Mouse (Mus musculus): ENCODE data around the gene Ugt2a2. TPM values are rescaled to one million over a fixed set of nuclear protein-coding genes. Genes with fewer than 3 reads are reported as not detected.
"Not testable (repeated sequence)": the region's sequence is repeated elsewhere in the genome, so short reads cannot be mapped to it uniquely, and the experiment has no call there.

The Ugt2a2 gene
- not detected in 2 replicates for polyA plus RNA-seq (2012)

- no peak for TF ChIP-seq GATA1 (IDR thresholded peaks at IDR 0.05; ENCODE audit: low read length)
These were observed at the start of gene Ugt2a2 for GRCm38 (mm10) chr5:87482160-87482559. Gene Ugt2a2 (minus strand): TSS chr5:87482260.

GRCm38 (mm10) chr5:87505776-87506458 is 23.9 kb upstream of the Ugt2a2 start:
- TF ChIP-seq GATA1 (IDR thresholded peaks at IDR 0.05; ENCODE audit: low read length), result no peak

GRCm38 (mm10) chr5:87502687-87503086 is 20.6 kb upstream of the Ugt2a2 start:
- TF ChIP-seq GATA1 (IDR thresholded peaks at IDR 0.05; ENCODE audit: low read length), result no peak

- TF ChIP-seq GATA1 (IDR thresholded peaks at IDR 0.05; ENCODE audit: low read length), result no peak
These were observed 17.3 kb upstream of the Ugt2a2 start for GRCm38 (mm10) chr5:87499341-87499740.

- no peak for TF ChIP-seq GATA1 (IDR thresholded peaks at IDR 0.05; ENCODE audit: low read length)
These were observed 16.9 kb upstream of the Ugt2a2 start for GRCm38 (mm10) chr5:87498936-87499335.

- no peak for TF ChIP-seq GATA1 (IDR thresholded peaks at IDR 0.05; ENCODE audit: low read length)
These were observed 8.7 kb upstream of the Ugt2a2 start, which contains the start of gene Ugt2a1 for GRCm38 (mm10) chr5:87490771-87491170. Gene Ugt2a1 (minus strand): TSS chr5:87490871.

- TF ChIP-seq GATA1 (IDR thresholded peaks at IDR 0.05; ENCODE audit: low read length), result not testable (repeated sequence)
These were observed 4.6 kb upstream of the Ugt2a2 start, which contains the start of gene Gm43638 for GRCm38 (mm10) chr5:87486706-87487105. Gene Gm43638 (minus strand): TSS chr5:87486806.

- TF ChIP-seq GATA1 (IDR thresholded peaks at IDR 0.05; ENCODE audit: low read length), result no peak
These were observed 23.2 kb downstream of the Ugt2a2 start for GRCm38 (mm10) chr5:87458810-87459209.

GRCm38 (mm10) chr5:87457701-87458100 is 24.4 kb downstream of the Ugt2a2 start:
- TF ChIP-seq GATA1 (IDR thresholded peaks at IDR 0.05; ENCODE audit: low read length), result no peak

GRCm38 (mm10) chr5:87456216-87456850 is 25.7 kb downstream of the Ugt2a2 start:
- no peak for TF ChIP-seq GATA1 (IDR thresholded peaks at IDR 0.05; ENCODE audit: low read length)

GRCm38 (mm10) chr5:87455519-87455918 is 26.5 kb downstream of the Ugt2a2 start:
- no peak for TF ChIP-seq GATA1 (IDR thresholded peaks at IDR 0.05; ENCODE audit: low read length)

GRCm38 (mm10) chr5:87436264-87436663 is 45.8 kb downstream of the Ugt2a2 start:
- no peak for TF ChIP-seq GATA1 (IDR thresholded peaks at IDR 0.05; ENCODE audit: low read length)

- TF ChIP-seq GATA1 (IDR thresholded peaks at IDR 0.05; ENCODE audit: low read length), result no peak
These were observed 56.4 kb downstream of the Ugt2a2 start for GRCm38 (mm10) chr5:87425676-87426075.

GRCm38 (mm10) chr5:87424041-87424440 is 58.0 kb downstream of the Ugt2a2 start, which contains the start of gene Ugt2b38:
Gene Ugt2b38 (minus strand): TSS chr5:87424203.
- TF ChIP-seq GATA1 (IDR thresholded peaks at IDR 0.05; ENCODE audit: low read length), result not testable (repeated sequence)

Other genes with a start within 250 kb of the Ugt2a2 start
- not detected in 2 replicates for gene Ugt2b37, start 227.5 kb downstream of the Ugt2a2 start, polyA plus RNA-seq (2012)
- gene Ugt2a3, start 145.1 kb downstream of the Ugt2a2 start, polyA plus RNA-seq (2012), result not detected in 2 replicates
- not detected in 2 replicates for gene Ugt2b38, start 58.1 kb downstream of the Ugt2a2 start, polyA plus RNA-seq (2012)
- not detected in 2 replicates for gene Gm43638, start 4.5 kb upstream of the Ugt2a2 start, polyA plus RNA-seq (2012)
- not detected in 2 replicates for gene Ugt2a1, start 8.6 kb upstream of the Ugt2a2 start, polyA plus RNA-seq (2012)
- not detected in 2 replicates for gene Sult1b1, start 55.9 kb upstream of the Ugt2a2 start, polyA plus RNA-seq (2012)
- not detected in 2 replicates for gene Sult1d1, start 86.8 kb upstream of the Ugt2a2 start, polyA plus RNA-seq (2012)
- not detected in 2 replicates for gene Sult1e1, start 109.3 kb upstream of the Ugt2a2 start, polyA plus RNA-seq (2012)
- gene Csn1s1, start 183.9 kb upstream of the Ugt2a2 start, polyA plus RNA-seq (2012), result not detected in 2 replicates
- gene Csn2, start 217.4 kb upstream of the Ugt2a2 start, polyA plus RNA-seq (2012), result not detected in 2 replicates

All from G1E-ER4 (cell line).